Mouse (Mus musculus): ENCODE data around the gene Olfr1102. TPM values are rescaled to one million over a fixed set of nuclear protein-coding genes. Genes with fewer than 3 reads are reported as not detected.

Olfr1102 gene
- polyA plus RNA-seq, 1 experiment from 2014 or later = not detected

Other genes with a start within 250 kb of the Olfr1102 start
- gene Olfr1090, start 239.4 kb upstream of the Olfr1102 start, polyA plus RNA-seq (2014; fragmentation: Nextera tagmentation; extraction: Ambion mirVana) = not detected in 2 replicates
- not detected in 2 replicates for gene Olfr1093, start 215.9 kb upstream of the Olfr1102 start, polyA plus RNA-seq (2014; fragmentation: Nextera tagmentation; extraction: Ambion mirVana)
- not detected in 2 replicates for gene Olfr141, start 188.4 kb upstream of the Olfr1102 start, polyA plus RNA-seq (2014; fragmentation: Nextera tagmentation; extraction: Ambion mirVana)
- not detected in 2 replicates for gene Olfr1094, start 173.7 kb upstream of the Olfr1102 start, polyA plus RNA-seq (2014; fragmentation: Nextera tagmentation; extraction: Ambion mirVana)
- not detected in 2 replicates for gene Olfr1095, start 146.7 kb upstream of the Olfr1102 start, polyA plus RNA-seq (2014; fragmentation: Nextera tagmentation; extraction: Ambion mirVana)
- gene Gm13723, start 123.6 kb upstream of the Olfr1102 start, polyA plus RNA-seq (2014; fragmentation: Nextera tagmentation; extraction: Ambion mirVana) = not detected in 2 replicates
- not detected in 2 replicates for gene Olfr1097, start 106.2 kb upstream of the Olfr1102 start, polyA plus RNA-seq (2014; fragmentation: Nextera tagmentation; extraction: Ambion mirVana)
- gene Olfr1098, start 73.9 kb upstream of the Olfr1102 start, polyA plus RNA-seq (2014; fragmentation: Nextera tagmentation; extraction: Ambion mirVana) = not detected in 2 replicates
- gene Olfr1099, start 37.7 kb upstream of the Olfr1102 start, polyA plus RNA-seq (2014; fragmentation: Nextera tagmentation; extraction: Ambion mirVana) = not detected in 2 replicates
- not detected in 2 replicates for gene Olfr1100, start 18.4 kb upstream of the Olfr1102 start, polyA plus RNA-seq (2014; fragmentation: Nextera tagmentation; extraction: Ambion mirVana)
- not detected in 2 replicates for gene Olfr1101, start 7.2 kb upstream of the Olfr1102 start, polyA plus RNA-seq (2014; fragmentation: Nextera tagmentation; extraction: Ambion mirVana)
- not detected in 2 replicates for gene Olfr1104, start 28.7 kb downstream of the Olfr1102 start, polyA plus RNA-seq (2014; fragmentation: Nextera tagmentation; extraction: Ambion mirVana)
- gene Olfr1105, start 38.1 kb downstream of the Olfr1102 start, polyA plus RNA-seq (2014; fragmentation: Nextera tagmentation; extraction: Ambion mirVana) = not detected in 2 replicates
- not detected in 2 replicates for gene Olfr1106, start 53.9 kb downstream of the Olfr1102 start, polyA plus RNA-seq (2014; fragmentation: Nextera tagmentation; extraction: Ambion mirVana)
- gene Olfr1107, start 77.4 kb downstream of the Olfr1102 start, polyA plus RNA-seq (2014; fragmentation: Nextera tagmentation; extraction: Ambion mirVana) = not detected in 2 replicates
- not detected in 2 replicates for gene Olfr1109, start 97.6 kb downstream of the Olfr1102 start, polyA plus RNA-seq (2014; fragmentation: Nextera tagmentation; extraction: Ambion mirVana)
- not detected in 2 replicates for gene Olfr259, start 116.2 kb downstream of the Olfr1102 start, polyA plus RNA-seq (2014; fragmentation: Nextera tagmentation; extraction: Ambion mirVana)
- gene Olfr1110, start 141.9 kb downstream of the Olfr1102 start, polyA plus RNA-seq (2014; fragmentation: Nextera tagmentation; extraction: Ambion mirVana) = not detected in 2 replicates
- gene Olfr1111, start 154.2 kb downstream of the Olfr1102 start, polyA plus RNA-seq (2014; fragmentation: Nextera tagmentation; extraction: Ambion mirVana) = not detected in 2 replicates
- not detected in 2 replicates for gene Olfr1112, start 189.4 kb downstream of the Olfr1102 start, polyA plus RNA-seq (2014; fragmentation: Nextera tagmentation; extraction: Ambion mirVana)
- not detected in 2 replicates for gene Olfr1113, start 210.6 kb downstream of the Olfr1102 start, polyA plus RNA-seq (2014; fragmentation: Nextera tagmentation; extraction: Ambion mirVana)
- gene Olfr1115, start 249.6 kb downstream of the Olfr1102 start, polyA plus RNA-seq (2014; fragmentation: Nextera tagmentation; extraction: Ambion mirVana) = not detected in 2 replicates

All from hindbrain, embryonic 11.5 days (tissue).